Mouse (Mus musculus): ENCODE results near the gene Clic5. TPM values are rescaled to one million over a fixed set of nuclear protein-coding genes. Genes with fewer than 3 reads are reported as not detected.

The Clic5 gene
- polyA plus RNA-seq, 1 experiment: 2.9 TPM

- DNase-seq (ENCODE audit: extremely low spot score in 1 of 2, low spot score in 1 of 2): no peak
Observed at GRCm38 (mm10) chr17:44190246-44190645, 1.9 kb downstream of the Clic5 start.

GRCm38 (mm10) chr17:44192981-44193380, 4.6 kb downstream of the Clic5 start:
- no peak for DNase-seq (ENCODE audit: extremely low spot score in 1 of 2, low spot score in 1 of 2)

- no peak for DNase-seq (ENCODE audit: extremely low spot score in 1 of 2, low spot score in 1 of 2)
Observed at GRCm38 (mm10) chr17:44199158-44199557, 10.8 kb downstream of the Clic5 start.

GRCm38 (mm10) chr17:44202952-44203351, 14.6 kb downstream of the Clic5 start:
- no peak for DNase-seq (ENCODE audit: extremely low spot score in 1 of 2, low spot score in 1 of 2)

- no peak for DNase-seq (ENCODE audit: extremely low spot score in 1 of 2, low spot score in 1 of 2)
Observed at GRCm38 (mm10) chr17:44204787-44205186, 16.4 kb downstream of the Clic5 start.

- DNase-seq (ENCODE audit: extremely low spot score in 1 of 2, low spot score in 1 of 2): no peak
Observed at GRCm38 (mm10) chr17:44205562-44205961, 17.2 kb downstream of the Clic5 start.

GRCm38 (mm10) chr17:44208900-44209299, 20.5 kb downstream of the Clic5 start:
- DNase-seq (ENCODE audit: extremely low spot score in 1 of 2, low spot score in 1 of 2): no peak

GRCm38 (mm10) chr17:44212960-44213619, 24.7 kb downstream of the Clic5 start:
- DNase-seq (ENCODE audit: extremely low spot score in 1 of 2, low spot score in 1 of 2): no peak

GRCm38 (mm10) chr17:44215196-44215799, 26.9 kb downstream of the Clic5 start:
- DNase-seq (ENCODE audit: extremely low spot score in 1 of 2, low spot score in 1 of 2): no peak

- DNase-seq (ENCODE audit: extremely low spot score in 1 of 2, low spot score in 1 of 2): no peak
Observed at GRCm38 (mm10) chr17:44217185-44217584, 28.8 kb downstream of the Clic5 start.

- DNase-seq (ENCODE audit: extremely low spot score in 1 of 2, low spot score in 1 of 2): no peak
Observed at GRCm38 (mm10) chr17:44219943-44220342, 31.6 kb downstream of the Clic5 start.

- DNase-seq (ENCODE audit: extremely low spot score in 1 of 2, low spot score in 1 of 2): no peak
Observed at GRCm38 (mm10) chr17:44228428-44228827, 40.0 kb downstream of the Clic5 start.

GRCm38 (mm10) chr17:44230083-44230482, 41.7 kb downstream of the Clic5 start:
- no peak for DNase-seq (ENCODE audit: extremely low spot score in 1 of 2, low spot score in 1 of 2)

GRCm38 (mm10) chr17:44239030-44239721, 50.8 kb downstream of the Clic5 start:
- DNase-seq (ENCODE audit: extremely low spot score in 1 of 2, low spot score in 1 of 2): no peak

- DNase-seq (ENCODE audit: extremely low spot score in 1 of 2, low spot score in 1 of 2): no peak
Observed at GRCm38 (mm10) chr17:44240742-44241141, 52.4 kb downstream of the Clic5 start.

- no peak for DNase-seq (ENCODE audit: extremely low spot score in 1 of 2, low spot score in 1 of 2)
Observed at GRCm38 (mm10) chr17:44244096-44244495, 55.7 kb downstream of the Clic5 start.

GRCm38 (mm10) chr17:44244625-44245024, 56.2 kb downstream of the Clic5 start:
- DNase-seq (ENCODE audit: extremely low spot score in 1 of 2, low spot score in 1 of 2): no peak

GRCm38 (mm10) chr17:44246153-44246700, 57.8 kb downstream of the Clic5 start:
- no peak for DNase-seq (ENCODE audit: extremely low spot score in 1 of 2, low spot score in 1 of 2)

- DNase-seq (ENCODE audit: extremely low spot score in 1 of 2, low spot score in 1 of 2): no peak
Observed at GRCm38 (mm10) chr17:44249544-44249943, 61.2 kb downstream of the Clic5 start.

- DNase-seq (ENCODE audit: extremely low spot score in 1 of 2, low spot score in 1 of 2): no peak
Observed at GRCm38 (mm10) chr17:44252653-44253052, 64.3 kb downstream of the Clic5 start.

- no peak for DNase-seq (ENCODE audit: extremely low spot score in 1 of 2, low spot score in 1 of 2)
Observed at GRCm38 (mm10) chr17:44254698-44255097, 66.3 kb downstream of the Clic5 start.

GRCm38 (mm10) chr17:44256583-44256982, 68.2 kb downstream of the Clic5 start:
- peak; percentile 15 to 82 for DNase-seq (ENCODE audit: extremely low spot score in 1 of 2, low spot score in 1 of 2)

Measured in frontal cortex, adult 2 months (tissue).